22 mouse cellular contexts compared by ENCODE assay signal in genomic region chrX:162347886-162348285, GRCm38 (mm10).
"Had no signal": no experiment of that assay in that cellular context is flagged by ENCODE, and none has a peak within 500 bp of the region (broad histone marks: within the 10 kb centered on the region; RNA-seq: fewer than 3 reads in every experiment).

No protein-coding gene starts in this region.

- H3K36me3 ChIP-seq: kidney, embryonic 15.5 days; limb, embryonic 15.5 days; midbrain, embryonic 10.5 days; midbrain, embryonic 13.5 days; neural tube, embryonic 13.5 days; stomach, embryonic 15.5 days had no signal

- H3K27me3 ChIP-seq: stomach, embryonic 15.5 days had no signal

- DNase-seq: layer of hippocampus, adult 9-11 months; liver, postnatal 0 days; retina, postnatal 1 day; right cerebral cortex, postnatal 25 days; spleen, adult 18-20 months; thymus, postnatal 25 days had no signal

- H3K27ac ChIP-seq: hindbrain, postnatal 0 days; kidney, embryonic 15.5 days; layer of hippocampus, adult 2 months; limb, embryonic 15.5 days; liver, embryonic 14.5 days; midbrain, embryonic 10.5 days; midbrain, embryonic 13.5 days; neural tube, embryonic 13.5 days; stomach, embryonic 15.5 days had no signal

- H3K4me3 ChIP-seq: kidney, embryonic 15.5 days; layer of hippocampus, adult 2 months; limb, embryonic 15.5 days; megakaryocyte, embryonic 14.5 days; midbrain, embryonic 10.5 days; midbrain, embryonic 13.5 days; myocyte; neural tube, embryonic 13.5 days; stomach, embryonic 15.5 days had no signal

- ATAC-seq: hindbrain, postnatal 0 days; inflammation-experienced regulatory T-cells, adult 6 months; intestine, embryonic 16.5 days; liver, postnatal 0 days; lung, postnatal 0 days; midbrain, embryonic 13.5 days; midbrain, embryonic 16.5 days had no signal

- H3K9ac ChIP-seq: kidney, embryonic 15.5 days; limb, embryonic 15.5 days; liver, embryonic 14.5 days; liver, postnatal 0 days; midbrain, embryonic 13.5 days; neural tube, embryonic 13.5 days; stomach, embryonic 15.5 days had no signal

- H3K4me2 ChIP-seq: kidney, embryonic 15.5 days; limb, embryonic 15.5 days; liver, embryonic 11.5 days; midbrain, embryonic 13.5 days; neural tube, embryonic 13.5 days; stomach, embryonic 15.5 days had no signal

- H3K4me1 ChIP-seq: kidney, embryonic 15.5 days; limb, embryonic 15.5 days; megakaryocyte, embryonic 14.5 days; midbrain, embryonic 10.5 days; midbrain, embryonic 13.5 days; neural tube, embryonic 13.5 days; stomach, embryonic 15.5 days had no signal

- H3K9me3 ChIP-seq: kidney, embryonic 15.5 days; limb, embryonic 15.5 days; midbrain, embryonic 10.5 days; midbrain, embryonic 13.5 days; neural tube, embryonic 13.5 days; stomach, embryonic 15.5 days had no signal
